Mouse (Mus musculus) C2C12 (cell line): ENCODE measurements around the gene Zw10. TPM values are rescaled to one million over a fixed set of nuclear protein-coding genes. Genes with fewer than 3 reads are reported as not detected.

Source experiments
- H3K27me3 ChIP-seq: one replicate; pipeline ENCODE4 v1.6.1; 2011; ENCODE audit not compliant: control insufficient read depth, insufficient read depth, insufficient read length
- H3K36me3 ChIP-seq: one replicate; pipeline ENCODE4 v1.6.1; 2011; ENCODE audit not compliant: control insufficient read depth, insufficient read depth
- H3K4me3 ChIP-seq: one replicate; pipeline ENCODE4 v1.5.1; 2011; ENCODE audit warnings: mild to moderate bottlenecking, control low read depth; ENCODE audit not compliant: poor library complexity, insufficient read depth, severe bottlenecking
- H3K79me2 ChIP-seq: one replicate; pipeline ENCODE4 v1.6.1; 2011; ENCODE audit not compliant: control insufficient read depth, insufficient read depth
- H3K79me3 ChIP-seq: one replicate; pipeline ENCODE4 v1.6.1; 2011; ENCODE audit warnings: low read depth, control low read depth
- H3ac ChIP-seq: one replicate; pipeline ENCODE3; 2011; ENCODE audit warnings: low read depth; ENCODE audit not compliant: control insufficient read depth, insufficient read length
- CEBPB ChIP-seq: IDR thresholded peaks from one replicate; pipeline ENCODE4 v1.6.1; 2011; ENCODE audit warnings: low read depth, mild to moderate bottlenecking, control low read depth, moderate library complexity
- CTCF ChIP-seq: IDR thresholded peaks from one replicate; pipeline ENCODE4 v1.5.1; 2011; ENCODE audit not compliant: control insufficient read depth, insufficient read depth, insufficient read length
- FOSL1 ChIP-seq: IDR thresholded peaks from one replicate; pipeline ENCODE4 v1.8.0; 2011; ENCODE audit warnings: mild to moderate bottlenecking, low read length; ENCODE audit not compliant: poor library complexity, insufficient read depth, severe bottlenecking
- MAX ChIP-seq: IDR thresholded peaks from one replicate; pipeline ENCODE4 v1.6.1; 2011; ENCODE audit warnings: mild to moderate bottlenecking, control low read depth
- MYOD1 ChIP-seq: IDR thresholded peaks from one replicate; pipeline ENCODE4 v1.6.1; 2011; ENCODE audit warnings: low read depth; ENCODE audit not compliant: control insufficient read depth, insufficient read length
- MYOG ChIP-seq: IDR thresholded peaks from one replicate; pipeline ENCODE4 v1.6.1; 2011; ENCODE audit not compliant: control insufficient read depth, insufficient read length; ENCODE audit errors: extremely low read depth
- USF1 ChIP-seq: IDR thresholded peaks from one replicate; pipeline ENCODE4 v1.6.1; 2011; ENCODE audit warnings: low read depth, mild to moderate bottlenecking, control low read depth, moderate library complexity
- long read RNA-seq, 2 experiments: library from polyadenylated mRNA; unstranded; transcript quantifications; one replicate each; pipeline ENCODE4 v2.0.0; 2019 to 2020
- polyA plus RNA-seq: library from polyadenylated mRNA; unstranded; fragments of >200 nt; fragmentation: generic; extraction: Trizol; gene quantifications from one replicate; pipeline ENCODE4 v1.2.1, GENCODE M21; 2012; ENCODE audit warnings: missing spikeins

Zw10 gene
- polyA plus RNA-seq: 24.7 TPM
- long read RNA-seq, experiment 1, transcript Zw10-201 (16 exons, 2,863 nt): major isoform, 7 of 9 reads
- long read RNA-seq, experiment 1, partial matches to known transcripts: 1 of 9 reads
- long read RNA-seq, experiment 1, other reads (novel, unspliced or antisense): 1 of 9 reads
- long read RNA-seq, experiment 2, transcript Zw10-201 (16 exons, 2,863 nt): major isoform, 497 of 598 reads
- long read RNA-seq, experiment 2, partial matches to known transcripts: 75 of 598 reads
- long read RNA-seq, experiment 2, other reads (novel, unspliced or antisense): 25 of 598 reads

DNA sequence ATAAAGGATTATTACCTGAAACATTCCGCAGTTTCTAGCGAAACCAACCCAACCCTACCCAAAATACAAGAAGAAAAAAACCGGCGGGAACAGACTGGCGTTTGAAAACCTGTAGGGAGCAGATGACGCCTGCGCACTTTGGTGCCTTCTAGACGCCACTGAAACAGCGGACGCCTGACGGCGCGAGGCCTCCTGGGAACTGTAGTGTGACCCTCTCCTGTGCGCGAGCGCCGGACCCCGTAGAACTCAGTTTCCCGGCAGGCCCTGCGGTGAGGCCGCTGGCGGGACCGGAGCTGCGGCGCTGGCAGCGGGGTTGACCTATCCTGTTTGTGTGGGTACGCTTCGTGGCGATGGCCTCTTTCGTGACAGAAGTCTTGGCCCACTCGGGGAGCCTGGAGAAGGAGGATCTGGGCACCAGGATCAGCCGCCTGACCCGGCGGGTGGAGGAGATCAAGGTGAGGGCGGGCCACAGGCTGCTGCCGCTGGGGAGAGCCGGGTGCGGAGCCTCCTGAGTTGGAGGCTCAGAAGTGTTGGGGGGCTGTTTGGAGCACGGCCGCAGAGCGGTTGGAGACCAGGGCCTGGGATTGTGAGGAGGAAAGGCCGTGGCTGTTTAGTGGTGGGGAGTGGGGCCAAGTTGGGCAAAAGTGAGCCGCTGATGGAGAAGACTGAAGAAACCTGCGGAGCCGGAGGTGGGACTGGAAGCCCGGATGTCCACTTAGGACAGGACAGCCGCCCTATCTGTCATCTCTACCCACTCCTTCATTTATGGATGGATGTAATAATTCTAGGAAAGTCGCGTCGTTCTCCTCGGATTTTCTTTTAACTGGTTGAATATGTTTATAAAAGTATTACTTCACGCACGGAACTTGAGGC is at the start of gene Zw10:
TSS of gene Zw10 (plus strand) at position 281 of the 873 bp plus-strand sequence.
- Histone ChIP-seq H3ac (peak within 1 kb of the TSS; percentile 81), H3K79me2 (peaks cover 30% of the 10 kb centered on the region), H3K4me3 (peak within 1 kb of the TSS; percentile 76), H3K79me3 (peaks cover 13% of the 10 kb centered on the region), H3K36me3 (peaks cover 10% of the 10 kb centered on the region), H3K27me3 (no peaks in the 10 kb centered on the region)
- TF ChIP-seq CEBPB (no peak), USF1 (no peak), MAX (peak; percentile 14), CTCF (no peak)

GRCm38 (mm10) chr9:49015824-49016223 is 39.6 kb upstream of the Zw10 start:
- Histone ChIP-seq H3K79me3 (no peaks in the 10 kb centered on the region), H3K36me3 (peaks cover 27% of the 10 kb centered on the region), H3K27me3 (no peaks in the 10 kb centered on the region), H3K4me3 (no peak overlapping the region), H3K79me2 (no peaks in the 10 kb centered on the region), H3ac (no peak overlapping the region)
- TF ChIP-seq FOSL1 (no peak), CEBPB (no peak), MYOD1 (no peak), USF1 (no peak), CTCF (no peak), MYOG (no peak)

DNA sequence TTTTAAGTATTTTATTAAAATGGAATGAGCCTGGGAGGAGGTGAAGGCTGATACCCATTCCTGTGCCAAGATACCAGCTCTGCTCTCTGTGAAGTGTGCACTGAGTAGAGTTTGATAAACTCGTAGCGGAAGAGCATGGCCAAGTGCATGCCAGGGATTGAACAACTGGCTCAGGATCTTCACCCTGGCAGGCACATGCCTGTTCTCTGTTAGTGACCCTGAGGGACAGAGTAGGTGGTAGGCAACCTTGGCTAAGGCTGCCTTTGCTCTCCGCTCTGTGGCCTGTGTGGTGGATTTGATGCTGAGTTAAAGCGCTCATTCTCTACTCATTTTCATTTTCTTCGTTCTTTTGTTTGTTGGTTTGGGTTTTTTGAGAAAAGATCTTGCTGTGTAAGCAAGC is 34.1 kb upstream of the Zw10 start:
- TF ChIP-seq MAX (no peak), MYOG (no peak), MYOD1 (no peak), FOSL1 (no peak), CEBPB (no peak), USF1 (no peak), CTCF (no peak)

DNA sequence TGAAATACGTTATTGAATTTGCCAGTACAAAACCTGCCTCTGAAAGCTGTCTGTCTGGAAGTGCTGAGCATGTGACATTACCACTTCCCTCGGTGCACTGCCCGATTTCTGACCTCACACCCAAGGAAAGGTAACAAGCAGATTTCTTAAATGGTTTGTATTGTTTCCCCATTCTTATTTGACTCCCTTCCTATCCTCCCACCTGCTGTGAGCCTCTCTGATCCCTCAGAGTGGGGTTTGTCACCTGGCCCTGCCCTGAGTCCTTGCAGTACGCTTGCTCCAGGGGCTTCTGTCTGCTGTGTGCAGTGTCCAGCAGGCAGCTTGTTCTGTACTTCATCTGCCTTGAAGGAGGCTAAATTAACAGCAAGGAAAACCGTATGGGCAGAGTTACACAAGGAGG is 31.5 kb upstream of the Zw10 start:
- peaks cover 9% of the 10 kb centered on the region for H3K36me3 ChIP-seq
- no peak overlapping the region for H3ac ChIP-seq
- no peaks in the 10 kb centered on the region for H3K79me3 ChIP-seq
- no peaks in the 10 kb centered on the region for H3K27me3 ChIP-seq
- no peak for TF ChIP-seq MYOG
- TF ChIP-seq CTCF: no peak
- no peak for TF ChIP-seq MYOD1
- TF ChIP-seq CEBPB: no peak
- no peak for TF ChIP-seq FOSL1
- no peak for TF ChIP-seq USF1
- no peak for TF ChIP-seq MAX
- H3K4me3 ChIP-seq: no peak overlapping the region
- H3K79me2 ChIP-seq: no peaks in the 10 kb centered on the region

More for the DNA sequence above, 34.1 kb upstream of the Zw10 start:
- no peaks in the 10 kb centered on the region for H3K79me2 ChIP-seq
- no peak overlapping the region for H3K4me3 ChIP-seq
- no peak overlapping the region for H3ac ChIP-seq
- H3K79me3 ChIP-seq: no peaks in the 10 kb centered on the region
- H3K27me3 ChIP-seq: no peaks in the 10 kb centered on the region
- H3K36me3 ChIP-seq: peaks cover 7% of the 10 kb centered on the region

- TF ChIP-seq MYOG (no peak), CEBPB (no peak), MAX (no peak), MYOD1 (no peak), FOSL1 (no peak), USF1 (no peak), CTCF (no peak)
- Histone ChIP-seq H3K4me3 (no peak overlapping the region), H3K79me2 (no peaks in the 10 kb centered on the region), H3K27me3 (no peaks in the 10 kb centered on the region), H3ac (no peak overlapping the region), H3K79me3 (no peaks in the 10 kb centered on the region), H3K36me3 (peaks cover 9% of the 10 kb centered on the region)
Measured at GRCm38 (mm10) chr9:49024529-49024928, 30.9 kb upstream of the Zw10 start.

GRCm38 (mm10) chr9:49034764-49035163 is 20.6 kb upstream of the Zw10 start:
- Histone ChIP-seq H3K4me3 (no peak overlapping the region), H3ac (no peak overlapping the region), H3K79me3 (no peaks in the 10 kb centered on the region), H3K27me3 (no peaks in the 10 kb centered on the region), H3K36me3 (peaks cover 38% of the 10 kb centered on the region), H3K79me2 (no peaks in the 10 kb centered on the region)
- TF ChIP-seq USF1 (no peak), CEBPB (peak; percentile 30), MYOD1 (no peak), MAX (no peak), FOSL1 (peak; percentile 8), MYOG (no peak), CTCF (no peak)
